Mouse (Mus musculus) cortical plate, adult 2 months (tissue): ENCODE results near the gene B3galt1.

Experiments used
- CTCF ChIP-seq: fragments of 200-500 bp; IDR thresholded peaks from 2 replicates; pipeline ENCODE4 v1.5.1; 2011; ENCODE audit warnings: mild to moderate bottlenecking, control low read depth, low read length; ENCODE audit not compliant: insufficient read depth; ENCODE audit errors: extremely low read depth
- POLR2A ChIP-seq: fragments of 200-500 bp; IDR thresholded peaks from 2 replicates; pipeline ENCODE4 v1.6.1; 2011; ENCODE audit warnings: mild to moderate bottlenecking, low read length, control low read depth; ENCODE audit not compliant: insufficient read depth; ENCODE audit errors: extremely low read depth

- TF ChIP-seq POLR2A = no peak
- TF ChIP-seq CTCF = no peak
These were observed 158.6 kb downstream of the B3galt1 start for GRCm38 (mm10) chr2:67724249-67724648.
